Mouse (Mus musculus) gastrocnemius, adult 8-10 months (tissue): ENCODE measurements around the gene Ints6. TPM values are rescaled to one million over a fixed set of nuclear protein-coding genes. Genes with fewer than 3 reads are reported as not detected.
"Not testable (repeated sequence)": the region's sequence is repeated elsewhere in the genome, so short reads cannot be mapped to it uniquely, and the experiment has no call there.

Experiments used
- DNase-seq, 2 experiments: peaks; one replicate each; pipeline ENCODE4 v3.0.0; 2022; ENCODE audit warnings: low spot score in 2 of 2
- total RNA-seq, 4 experiments: library from RNA; stranded (reverse); gene quantifications; 2 replicates each; pipeline ENCODE4 v1.2.4; 2022

Gene Ints6
- total RNA-seq, 4 experiments from 2014 or later: 11.3 to 16.8 (median 15.4) TPM

DNA sequence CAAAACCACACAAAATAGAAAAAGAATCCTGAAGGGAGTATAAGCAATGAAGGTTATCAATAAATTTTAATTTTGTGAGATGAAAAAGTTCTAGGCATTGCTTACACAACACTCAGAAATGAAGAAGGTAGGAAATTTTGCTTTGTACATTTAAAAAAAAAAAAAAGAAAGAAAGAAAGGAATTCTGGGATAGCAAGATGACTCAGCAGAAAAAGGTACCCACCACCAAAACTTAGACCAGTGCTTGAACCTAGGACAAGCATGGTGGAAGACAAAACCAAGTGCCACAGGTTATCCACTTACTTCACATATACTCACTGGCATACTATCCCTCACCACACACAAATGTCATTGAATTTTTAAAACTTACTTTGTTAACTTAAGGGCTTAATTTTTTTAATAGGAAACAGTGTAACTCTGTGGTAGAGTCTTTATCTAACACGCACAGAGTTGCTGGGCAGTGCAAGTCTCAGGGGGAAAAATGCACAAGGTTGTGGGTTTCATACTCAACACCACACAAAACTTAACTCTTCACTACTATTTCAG lies 5.8 kb downstream of the Ints6 start:
- no peak for DNase-seq

DNA sequence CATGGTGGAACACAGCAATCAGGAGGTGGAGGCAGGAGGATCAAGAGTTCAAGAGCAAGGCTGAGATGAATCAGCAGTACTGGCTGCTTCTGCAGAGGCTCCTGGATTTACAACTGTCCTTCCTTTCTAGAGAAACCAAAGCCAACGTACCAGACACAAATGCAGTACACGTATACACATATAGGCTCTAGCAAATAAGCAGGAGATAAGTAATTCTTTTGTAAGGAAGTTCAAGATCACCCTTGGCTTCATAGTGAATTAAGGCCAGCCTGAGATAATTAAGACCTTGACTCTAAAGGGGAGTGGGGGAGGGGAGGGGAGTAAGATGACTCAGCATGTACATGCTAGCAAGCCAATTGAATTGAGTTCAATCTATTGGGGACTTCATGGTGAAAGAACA lies 9.5 kb downstream of the Ints6 start:
- DNase-seq: no peak

DNA sequence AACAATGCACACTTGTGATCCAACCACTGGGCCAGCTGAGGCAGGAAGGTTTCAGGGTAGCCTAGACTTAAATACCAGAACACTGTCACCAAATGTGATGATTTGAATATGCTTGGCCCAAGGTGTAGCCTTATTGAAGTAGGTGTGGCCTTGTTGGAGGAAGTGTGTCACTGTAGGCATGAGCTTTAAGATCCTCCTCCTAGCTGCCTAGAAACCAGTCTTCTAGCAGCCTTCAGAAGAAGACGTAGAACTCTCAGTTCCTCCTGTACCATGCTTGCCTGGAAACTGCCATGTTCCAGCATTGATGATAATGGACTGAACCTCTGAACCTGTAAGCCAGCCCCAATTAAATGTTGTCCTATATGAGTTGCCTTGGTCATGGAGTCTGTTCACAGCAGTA lies 25.3 kb downstream of the Ints6 start:
- no peak for DNase-seq

DNA sequence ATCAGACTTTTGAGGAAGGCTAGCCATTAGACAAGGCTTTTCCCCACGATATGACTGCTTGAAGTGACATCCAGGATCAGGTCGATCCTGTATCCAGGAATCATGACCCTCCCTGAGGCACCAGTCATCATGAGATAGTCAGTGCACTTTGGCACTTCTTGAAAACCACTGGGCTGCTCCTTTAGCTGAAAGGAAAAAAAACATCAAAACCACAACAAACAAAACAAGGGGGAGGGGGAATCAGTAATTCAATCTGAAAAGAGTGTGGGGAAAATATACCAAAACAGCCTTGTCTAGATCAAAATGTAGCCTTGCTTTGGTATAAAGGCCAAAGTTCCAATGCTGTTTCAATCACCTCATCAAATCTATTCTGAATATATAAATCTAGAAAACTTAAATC lies 27.3 kb downstream of the Ints6 start:
- no peak for DNase-seq

DNA sequence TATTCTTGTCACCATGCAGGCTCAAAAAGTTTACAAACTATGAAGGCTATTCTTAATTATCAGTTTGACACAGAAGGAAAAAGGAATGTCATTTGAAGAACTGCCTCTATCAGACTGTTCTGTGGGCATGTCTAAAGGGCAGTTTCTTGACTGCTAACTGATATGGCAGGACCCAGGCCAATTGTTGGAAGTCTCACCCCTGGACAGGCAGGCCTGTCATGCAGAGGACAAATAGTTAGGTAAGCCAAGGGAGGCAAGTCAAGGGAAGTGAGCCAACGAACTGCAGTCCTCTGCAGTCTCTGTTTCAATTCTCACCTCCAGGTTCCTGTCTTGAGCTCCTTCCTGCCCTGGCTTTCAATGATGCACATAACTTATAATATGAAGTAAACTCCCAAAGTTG lies 29.1 kb downstream of the Ints6 start:
- DNase-seq: no peak

DNA sequence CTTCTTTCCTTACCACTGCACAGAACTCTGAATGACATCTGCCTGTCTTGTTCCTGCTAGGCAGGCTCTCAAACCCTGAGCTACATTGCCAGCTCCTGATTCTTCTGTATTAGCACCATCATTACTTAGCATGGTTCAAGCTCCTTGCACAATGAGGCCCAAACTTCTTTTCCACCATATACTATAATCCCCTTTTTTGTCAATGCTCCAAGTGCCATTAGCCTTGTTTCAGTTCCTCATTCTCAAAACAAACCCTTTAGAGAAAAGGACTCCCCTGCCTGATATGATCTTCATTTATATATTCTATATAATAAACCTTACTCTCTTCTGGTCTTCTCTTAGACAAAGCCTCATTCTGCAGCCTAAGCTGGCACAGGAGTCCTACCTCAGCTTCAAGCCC lies 36.4 kb downstream of the Ints6 start:
- DNase-seq: no peak

DNA sequence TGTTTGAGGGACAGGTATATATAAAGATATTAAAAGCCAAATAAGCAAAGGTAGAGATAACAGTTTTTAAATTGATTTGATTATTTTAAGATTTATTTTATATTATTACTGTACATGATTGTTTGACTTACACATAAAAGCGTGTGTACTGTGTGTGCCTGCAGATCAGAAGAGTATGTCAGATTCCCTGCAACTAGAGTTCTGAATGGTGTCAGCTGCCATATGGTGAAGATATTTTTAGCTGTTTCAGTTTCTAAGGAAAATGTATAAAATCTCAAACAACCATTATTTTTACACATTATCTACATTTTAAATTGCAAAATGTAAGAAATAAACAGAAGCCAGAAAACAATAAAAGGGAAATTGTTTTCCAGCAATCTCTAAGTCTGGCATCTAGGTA lies 39.3 kb downstream of the Ints6 start:
- DNase-seq: no peak

DNA sequence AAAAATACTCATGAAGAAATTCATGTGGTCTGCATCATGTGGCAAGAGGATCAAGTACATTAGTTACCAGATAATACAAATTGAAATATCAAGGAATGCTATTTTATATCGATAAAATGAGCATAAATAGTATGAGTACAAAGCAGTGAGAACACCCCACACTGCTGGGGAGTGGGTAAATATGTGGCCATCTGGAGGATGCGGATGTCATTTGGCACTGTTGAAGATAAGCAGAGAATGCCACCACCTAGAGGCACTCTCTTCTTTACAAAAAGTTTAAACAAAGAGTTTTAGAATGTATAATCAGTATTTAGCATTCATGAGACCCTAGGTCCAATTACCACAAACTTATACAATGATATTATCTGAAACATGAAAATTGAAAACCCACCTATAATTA lies 42.8 kb downstream of the Ints6 start:
- DNase-seq: no peak

DNA sequence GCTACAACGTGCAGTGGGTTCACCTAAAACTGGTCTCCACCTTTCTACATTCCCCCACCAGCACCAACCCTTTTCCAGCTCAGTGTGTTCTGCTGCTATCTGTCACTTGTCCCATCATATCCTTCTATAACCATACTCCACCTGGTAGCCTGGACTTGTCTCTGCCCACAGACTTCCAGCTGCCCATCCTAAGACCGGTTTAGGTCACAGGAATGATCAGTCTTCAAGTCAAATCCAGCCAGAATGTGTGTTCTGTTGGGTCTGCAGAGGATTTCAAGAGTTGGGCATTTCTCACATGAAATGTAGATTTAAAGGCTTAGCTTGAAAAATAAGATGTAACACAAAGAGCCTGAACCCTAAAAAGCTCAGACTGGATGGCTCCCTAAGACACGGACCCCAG lies 87.3 kb downstream of the Ints6 start:
- DNase-seq: no peak

DNA sequence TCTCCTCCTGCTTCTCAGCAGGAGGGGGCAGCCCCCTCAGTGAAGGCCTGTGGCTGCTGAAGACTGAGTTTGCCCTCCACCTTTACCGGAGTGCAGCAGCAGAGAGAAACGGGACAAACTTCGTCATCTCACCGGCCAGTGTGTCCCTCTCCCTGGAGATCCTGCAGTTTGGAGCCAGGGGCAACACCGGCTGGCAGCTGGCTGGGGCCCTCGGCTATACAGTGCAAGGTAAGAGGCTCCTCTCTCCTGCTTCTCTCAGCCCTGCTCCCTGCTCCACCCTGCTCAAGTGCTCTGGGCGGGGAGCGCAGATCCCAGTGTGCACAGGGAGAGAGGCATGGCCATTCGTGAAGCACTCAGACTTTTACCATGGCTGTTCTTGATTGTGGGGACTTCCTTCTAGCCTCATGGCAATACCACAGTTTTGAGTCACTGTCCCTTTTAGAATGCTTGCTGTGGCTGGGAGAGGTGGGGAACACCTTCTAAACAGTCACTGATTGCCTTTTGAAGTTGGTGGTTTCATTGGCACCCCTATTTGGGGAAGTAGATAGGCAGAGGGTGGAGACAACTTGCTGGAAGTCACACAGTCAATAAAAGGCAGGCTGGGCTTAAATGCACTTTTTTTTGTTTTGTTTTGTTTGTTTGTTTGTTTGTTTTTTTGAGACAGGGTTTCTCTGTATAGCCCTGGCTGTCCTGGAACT lies 95.8 kb downstream of the Ints6 start:
- no peak for DNase-seq

DNA sequence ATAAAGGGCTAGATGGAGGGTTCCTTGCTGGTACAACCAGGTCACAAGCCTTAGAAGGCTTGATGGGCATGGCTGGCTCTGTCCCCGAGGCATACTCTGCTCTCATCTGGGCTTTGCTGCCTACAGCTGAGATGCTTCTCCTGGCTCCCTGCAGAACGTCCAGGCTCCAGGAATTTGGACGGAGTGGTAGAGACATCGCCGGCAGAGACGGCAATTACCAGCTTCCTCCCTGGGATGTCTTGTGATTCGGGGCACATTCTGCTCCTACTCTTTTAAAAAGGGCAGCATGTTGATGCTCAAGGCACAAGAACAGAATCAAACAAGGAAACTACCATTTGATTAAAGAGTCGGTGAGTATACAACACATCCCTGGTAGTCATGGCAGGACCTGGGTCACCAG lies 97.6 kb downstream of the Ints6 start, which contains the start of gene Serpine3:
Gene Serpine3, plus strand, starts transcription at position 301 of the 400 bp plus-strand sequence.
- DNase-seq: no peak

DNA sequence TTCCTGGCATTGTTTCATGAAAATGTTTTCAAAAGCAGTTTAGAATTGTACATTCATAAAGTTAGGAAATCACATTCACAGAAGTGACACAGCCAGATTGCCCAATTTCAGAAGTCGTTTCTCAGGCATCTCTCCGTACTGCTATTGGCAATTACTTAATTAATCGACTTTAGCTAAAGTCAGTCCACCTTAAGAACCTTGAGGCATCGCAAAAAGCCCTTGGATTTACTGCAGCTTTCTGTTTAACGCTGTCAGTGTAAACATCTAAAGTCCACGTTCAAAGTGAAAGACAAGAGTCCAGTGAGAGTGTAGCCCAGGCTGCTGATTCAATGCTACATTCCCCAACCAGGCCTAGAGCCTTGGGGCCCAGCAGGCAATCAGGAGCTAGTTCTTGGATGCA lies 98.6 kb downstream of the Ints6 start:
- no peak for DNase-seq

DNA sequence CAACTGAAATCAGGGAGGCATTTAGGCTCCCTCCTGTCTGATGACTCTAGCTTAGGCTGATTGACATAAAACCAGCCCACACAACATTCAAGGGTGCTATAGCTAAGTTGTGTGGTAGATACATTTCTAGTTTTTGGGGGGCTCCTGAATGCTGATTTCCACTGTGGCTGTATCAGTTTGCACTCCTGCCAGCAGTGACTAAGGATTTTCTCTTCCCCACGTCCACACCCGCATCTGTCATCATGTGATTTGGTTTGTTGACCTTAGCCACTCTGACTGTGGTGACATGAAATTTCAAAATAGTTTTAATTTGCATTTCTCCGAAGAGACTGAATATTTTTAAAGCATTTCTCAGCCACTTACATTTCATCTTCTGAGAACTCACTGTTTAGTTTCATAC lies 103.5 kb downstream of the Ints6 start:
- no peak for DNase-seq

DNA sequence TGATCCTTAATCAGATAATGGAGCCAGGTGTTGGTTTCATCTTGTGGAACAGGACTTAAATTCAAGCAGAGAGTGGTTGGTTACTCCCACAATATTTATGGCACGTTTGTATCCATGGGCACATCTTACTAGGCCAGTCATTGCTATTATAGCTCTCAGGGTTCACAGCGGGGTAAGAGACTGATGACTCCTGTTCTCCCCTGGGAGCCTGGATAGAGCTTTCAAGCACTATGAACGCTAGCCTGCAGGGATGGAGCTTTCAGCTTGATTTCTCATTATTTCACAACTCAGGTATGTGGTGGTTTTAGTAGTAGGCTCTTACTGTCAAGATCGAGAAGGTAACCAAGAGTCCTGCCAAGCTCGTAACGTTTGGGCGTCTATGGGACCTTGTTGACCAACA lies 105.0 kb downstream of the Ints6 start:
- no peak for DNase-seq

DNA sequence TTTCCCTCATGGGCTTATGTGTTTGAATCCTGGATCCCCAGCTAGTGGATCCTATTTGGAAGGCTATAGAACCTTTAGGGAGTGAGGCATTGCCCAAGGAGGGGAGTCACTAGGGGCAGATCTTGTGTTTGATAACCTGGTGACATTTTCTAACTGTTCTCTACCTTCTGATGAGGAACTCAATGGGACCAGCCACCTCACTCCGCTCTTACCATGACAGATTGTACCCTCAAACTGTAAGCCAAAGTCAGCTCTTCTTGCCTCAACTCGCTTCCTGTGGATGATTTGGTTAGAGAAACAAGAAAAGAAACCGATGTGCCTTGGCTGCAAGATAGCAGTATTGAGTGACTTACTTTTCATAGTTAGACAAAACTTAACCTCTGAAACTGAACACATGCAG lies 109.2 kb downstream of the Ints6 start:
- DNase-seq: no peak

DNA sequence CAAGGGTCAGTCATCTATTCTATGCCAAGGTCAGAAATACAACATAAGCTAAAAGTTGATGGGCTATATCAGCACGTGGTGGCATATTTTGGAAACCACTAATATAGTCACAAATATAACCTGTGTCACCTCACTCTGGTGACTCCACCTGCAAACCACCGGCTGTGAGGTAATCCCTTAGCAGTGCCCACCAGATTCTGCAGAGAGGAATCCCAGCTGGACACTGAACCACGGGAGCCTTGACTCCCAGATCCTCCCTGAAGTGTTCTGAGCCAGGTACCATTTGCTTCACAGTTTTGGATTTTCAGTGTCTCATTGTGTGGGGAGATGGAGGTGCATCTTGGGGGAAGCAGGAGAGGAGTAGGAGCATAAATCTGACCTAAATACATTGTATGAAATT lies 110.6 kb downstream of the Ints6 start:
- no peak for DNase-seq

DNA sequence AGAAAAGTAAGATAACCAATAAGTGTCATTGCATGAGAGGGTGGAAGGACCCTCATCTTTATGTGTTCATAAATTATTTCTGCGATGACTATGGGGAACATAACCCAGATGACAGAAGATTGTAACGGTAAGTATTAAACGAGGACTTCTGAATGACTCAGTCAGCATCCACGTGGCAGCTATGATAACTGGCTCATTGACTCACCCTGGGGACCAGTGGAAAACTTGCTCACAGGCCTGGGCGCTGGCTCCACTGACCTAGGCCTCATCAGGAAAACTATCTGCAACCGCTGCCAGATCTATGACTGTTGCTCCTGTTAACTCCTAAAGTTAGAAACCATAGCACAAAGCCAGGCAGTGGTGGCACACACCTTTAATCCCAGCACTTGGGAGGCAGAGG lies 112.6 kb downstream of the Ints6 start:
- DNase-seq: no peak

DNA sequence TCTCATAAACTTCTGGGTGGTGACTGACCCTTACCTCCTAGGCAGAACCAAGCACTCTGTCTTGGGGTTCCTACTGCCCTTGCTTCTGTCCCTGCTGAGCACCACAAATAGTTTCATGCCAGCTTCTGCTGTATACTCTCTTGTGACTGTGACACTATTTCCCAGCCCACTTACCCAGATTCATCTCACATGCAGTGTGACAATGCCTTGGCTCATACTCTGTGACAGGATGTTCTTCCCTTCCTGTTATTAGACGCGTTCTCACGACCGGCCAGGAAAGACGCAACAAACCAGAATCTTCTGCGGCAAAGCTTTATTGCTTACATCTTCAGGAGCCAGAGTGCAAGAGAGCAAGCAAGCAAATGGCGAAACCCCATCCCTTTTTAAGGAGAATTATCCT lies 118.6 kb downstream of the Ints6 start:
- not testable (repeated sequence) for DNase-seq

DNA sequence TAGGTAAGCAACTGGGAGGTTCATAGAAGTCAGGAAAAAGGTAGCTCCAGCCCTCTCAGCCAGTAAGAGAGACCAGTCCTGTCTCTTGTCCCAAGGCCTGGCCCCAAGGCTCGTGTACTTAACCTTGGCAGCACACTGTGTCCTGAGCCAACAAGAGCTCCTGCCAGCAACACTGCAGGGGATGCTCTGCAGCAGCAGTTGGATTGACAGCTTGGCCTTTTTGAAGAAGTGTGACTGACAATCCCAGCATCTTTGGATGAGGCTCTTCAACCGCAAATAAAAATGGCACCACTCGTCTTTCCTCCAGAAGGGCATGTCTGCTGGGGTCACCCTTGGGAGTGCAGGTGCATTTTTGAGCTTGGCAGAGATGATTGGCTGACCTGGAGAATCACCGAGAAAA lies 120.6 kb downstream of the Ints6 start:
- DNase-seq: no peak

DNA sequence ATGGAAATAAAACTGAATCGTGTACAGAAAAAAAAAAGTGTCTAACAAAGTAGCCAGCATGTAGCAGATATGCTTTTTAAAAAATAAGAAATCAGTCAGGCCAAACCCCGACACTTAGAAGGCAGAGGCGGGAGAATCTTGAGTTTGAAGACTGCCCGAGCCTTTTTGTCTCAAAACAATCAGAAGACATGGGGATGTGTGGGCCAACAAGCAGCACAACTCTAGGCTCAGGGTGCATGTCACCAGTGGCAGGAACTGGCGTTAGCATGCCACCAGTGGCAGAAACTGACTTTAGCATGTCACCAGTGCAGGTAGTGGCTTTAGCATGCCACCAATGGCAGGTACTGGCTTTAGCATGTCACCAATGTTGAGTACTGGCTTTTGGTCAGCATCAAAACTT lies 121.4 kb downstream of the Ints6 start:
- DNase-seq: no peak

DNA sequence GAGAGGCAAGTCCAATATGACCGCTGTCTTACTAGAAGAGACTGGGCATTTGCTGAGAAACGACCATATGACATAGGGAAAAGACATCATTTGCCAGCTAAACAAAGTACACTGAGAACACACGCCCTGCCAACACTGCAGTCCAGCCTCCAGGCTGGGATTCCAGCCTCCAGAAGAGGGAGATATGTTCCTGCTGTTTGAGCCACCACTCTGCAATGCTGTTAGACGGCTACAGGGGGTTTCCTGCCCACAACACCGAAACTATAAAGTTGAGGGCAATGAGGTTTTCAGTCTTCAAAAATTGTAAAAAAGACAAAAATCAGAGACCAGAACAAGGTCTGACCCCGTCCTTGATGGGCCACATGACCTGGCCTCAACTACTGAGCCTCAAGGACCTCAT lies 121.9 kb downstream of the Ints6 start:
- no peak for DNase-seq

DNA sequence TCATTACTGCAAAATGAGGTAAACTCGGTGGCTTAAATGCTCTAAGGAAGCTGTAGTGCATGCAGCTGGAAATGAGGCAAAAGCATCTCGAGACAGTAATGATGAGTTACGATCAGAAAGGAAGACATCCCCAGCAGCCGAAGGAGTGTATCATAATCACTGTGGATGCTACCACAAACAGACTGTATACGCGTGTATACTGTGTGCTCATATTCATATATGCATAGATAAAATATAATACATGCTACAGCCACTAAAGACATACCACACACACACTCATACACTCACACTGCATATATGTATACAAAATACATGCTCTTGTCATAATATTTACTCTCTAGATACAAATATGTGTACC lies 122.6 kb downstream of the Ints6 start:
- no peak for DNase-seq

DNA sequence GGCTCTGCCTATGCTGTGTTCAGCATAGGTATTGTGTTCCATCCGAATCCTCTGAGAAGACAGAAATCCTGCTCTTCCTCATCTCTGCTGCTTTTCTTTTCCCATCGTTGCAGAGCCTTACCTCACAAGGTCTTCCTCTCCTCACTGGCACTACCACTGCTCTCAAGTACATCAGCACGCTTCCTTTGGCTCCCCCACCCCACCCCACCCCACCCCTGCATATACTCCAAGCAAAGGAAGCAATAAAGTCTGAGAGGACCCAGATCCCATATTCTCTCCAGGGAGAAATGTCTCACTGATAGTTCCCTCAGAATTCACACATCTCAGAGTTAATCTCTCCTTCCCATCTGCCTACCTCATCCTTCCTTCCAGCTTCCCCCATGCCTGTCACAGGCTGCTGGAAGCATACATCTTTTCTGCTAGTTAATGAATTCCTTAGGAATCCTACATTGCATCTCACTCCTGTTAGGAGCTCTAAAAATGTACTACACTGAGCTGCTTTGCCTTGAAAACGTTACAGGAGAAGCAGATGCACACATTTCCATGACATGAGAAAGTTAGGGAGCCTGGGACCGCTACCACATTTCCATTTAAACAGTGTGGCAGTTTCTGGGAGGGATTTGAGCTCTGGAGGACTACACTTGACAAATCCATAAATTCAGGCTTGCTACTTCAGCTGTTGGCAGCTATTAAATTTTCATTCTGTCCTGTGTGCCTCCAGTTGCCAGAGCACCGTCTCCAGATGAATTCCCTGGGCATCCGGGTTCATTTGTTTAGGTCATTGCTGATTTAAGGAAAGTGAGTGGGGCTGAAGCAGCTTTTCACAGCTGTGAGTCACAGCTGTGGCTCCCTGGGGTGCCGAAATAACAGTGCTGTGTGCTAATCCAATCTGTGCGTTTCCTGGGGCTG lies 123.3 kb downstream of the Ints6 start:
- DNase-seq: no peak
